Mouse (Mus musculus) lung, adult 2 months (tissue): ENCODE data around the gene Htr1d.

ENCODE experiments used
- CTCF ChIP-seq: fragments of 200-500 bp; IDR thresholded peaks from 2 replicates; pipeline ENCODE4 v1.5.1; 2011; ENCODE audit warnings: mild to moderate bottlenecking, low read length, control low read depth; ENCODE audit not compliant: insufficient read depth
- POLR2A ChIP-seq: fragments of 200-500 bp; IDR thresholded peaks from 2 replicates; pipeline ENCODE4 v1.6.1; 2011; ENCODE audit warnings: low read depth, mild to moderate bottlenecking, control low read depth, low read length, borderline replicate concordance; ENCODE audit errors: extremely low read depth

DNA sequence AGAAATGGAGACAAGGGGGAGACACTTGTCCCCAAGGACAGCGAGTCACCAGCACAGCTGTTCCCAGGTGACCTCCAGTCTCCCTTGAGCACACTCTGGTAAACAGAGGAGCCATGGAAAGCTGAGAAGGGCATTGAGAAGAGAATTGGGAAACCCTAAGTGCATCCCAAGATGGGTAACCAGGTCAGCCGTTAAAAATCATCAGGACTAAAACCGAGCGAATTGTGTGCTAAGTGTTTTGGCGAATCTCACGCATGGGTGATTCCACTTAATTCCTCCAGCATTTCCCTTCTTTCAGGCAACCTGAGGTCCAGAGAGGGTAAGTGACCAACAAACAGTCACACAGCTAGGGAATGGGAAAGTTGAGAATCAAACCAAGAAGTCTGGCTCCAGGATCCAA, 3.9 kb upstream of the Htr1d start:
- TF ChIP-seq CTCF (no peak), POLR2A (no peak)
